ENCODE assay signal across 8 mouse cellular contexts in genomic region chr4:109201582-109202424, GRCm38 (mm10). TPM values are rescaled to one million over a fixed set of nuclear protein-coding genes. Genes with fewer than 3 reads are reported as not detected.
DNase-seq lines count a peak whose midpoint lies in the region; ATAC-seq lines count a peak whose summit lies in the region.

Gene Osbpl9, minus strand, starts transcription at chr4:109202272.

- H3K9me3 ChIP-seq in hindbrain, embryonic 11.5 days (ENCODE audit: control insufficient read depth, low read length) = no peaks in the 10 kb centered on the region

- H3K36me3 ChIP-seq in hindbrain, embryonic 11.5 days (ENCODE audit: control insufficient read depth, insufficient read depth, low read length) = no peaks in the 10 kb centered on the region

- ATAC-seq in hindbrain, embryonic 11.5 days (ENCODE audit: low FRiP score) = peak; percentile 99

- peak within 1 kb of the TSS; percentile 90 for H3K4me2 ChIP-seq in hindbrain, embryonic 11.5 days (replicated peaks; ENCODE audit: low read depth, low read length)

- H3K27ac ChIP-seq in hindbrain, embryonic 11.5 days (ENCODE audit: low read depth, low read length) = peak within 1 kb of the TSS; percentile 90

- H3K4me1 ChIP-seq in hindbrain, embryonic 11.5 days (replicated peaks; ENCODE audit: control insufficient read depth, insufficient read depth, low read length) = no peaks in the 10 kb centered on the region

- DNase-seq in Muller cell, postnatal 12 days (ENCODE audit: inconsistent ontology term) = peak; percentile 99
- DNase-seq in cerebellum, adult 9-11 months = peak; percentile 97
- peak; percentile 94 to 98 for DNase-seq in frontal cortex, adult 2 months (ENCODE audit: extremely low spot score in 1 of 2, low spot score in 1 of 2)
- peak; percentile 99 for DNase-seq in hindbrain, embryonic 11.5 days (ENCODE audit: low spot score)
- DNase-seq in layer of hippocampus, postnatal 10 days (ENCODE audit: low spot score in 2 of 2) = peak; percentile 98
- DNase-seq in lung, postnatal 10 days = peak; percentile 98
- peak; percentile 99 for DNase-seq in ovary, postnatal 36 days (ENCODE audit: low spot score)
- DNase-seq in thymus, postnatal 25 days = peak; percentile 100

- H3K9ac ChIP-seq in hindbrain, embryonic 11.5 days (ENCODE audit: low read depth, low read length) = peak within 1 kb of the TSS; percentile 69

- under 1% methylated on average over 59 of the region's 59 CpGs for WGBS in hindbrain, embryonic 11.5 days

- H3K4me3 ChIP-seq in hindbrain, embryonic 11.5 days (ENCODE audit: low read depth, low read length) = peak within 1 kb of the TSS; percentile 71

- H3K27me3 ChIP-seq in hindbrain, embryonic 11.5 days (ENCODE audit: control insufficient read depth, insufficient read depth, low read length) = no peaks in the 10 kb centered on the region

RNA-seq across cellular contexts. Expression of gene Osbpl9, which starts in this region (rescaled TPM):
- polyA plus RNA-seq in frontal cortex, adult 2 months (2012; rRNA removed) = 60.5 and 70.6 TPM in 2 replicates
- 77.3 and 84.3 TPM in 2 replicates for polyA plus RNA-seq in hindbrain, embryonic 11.5 days (2014; fragmentation: Nextera tagmentation; extraction: Ambion mirVana)
- 10 to 100 TPM; 56.5 to 63.7 TPM for total RNA-seq in layer of hippocampus, postnatal 10 days (2021)

Comparison
In these comparisons a context has a peak if more than half of its experiments do, and no peak if none do; other contexts are left out.
1. Peak in every context shown above with its lines: DNase-seq, ATAC-seq, H3K4me3 ChIP-seq and H3K27ac ChIP-seq.